Mouse (Mus musculus): ENCODE data around the gene Lrrc4. TPM values are rescaled to one million over a fixed set of nuclear protein-coding genes. Genes with fewer than 3 reads are reported as not detected.

Lrrc4 gene
- polyA plus RNA-seq, 1 experiment, result 0.53 TPM

DNA sequence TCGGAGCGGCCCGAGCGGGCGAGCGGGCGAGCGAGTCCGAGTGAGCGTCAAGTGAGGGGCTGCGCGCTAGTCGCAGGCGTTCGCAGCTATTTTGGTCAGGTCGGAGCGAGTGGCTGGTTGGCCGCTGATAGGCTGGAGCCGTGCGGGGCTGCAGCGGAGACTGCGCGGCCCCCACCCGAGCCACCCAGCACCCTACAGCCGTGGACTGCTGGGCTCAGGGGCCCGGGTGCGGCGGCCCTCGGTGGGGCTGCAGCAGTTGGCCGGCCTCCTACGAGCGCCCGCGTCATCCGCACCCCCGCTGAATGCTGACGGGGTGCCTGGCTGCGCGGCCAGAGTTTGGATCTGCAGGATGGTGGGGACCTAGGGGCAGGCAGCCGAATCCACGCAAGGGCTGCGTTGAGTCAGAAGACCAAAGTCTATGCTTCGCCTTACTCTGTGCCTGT, 1.9 kb upstream of the Lrrc4 start:
- no peaks in the 10 kb centered on the region for H3K36me3 ChIP-seq (ENCODE audit: control insufficient read depth, insufficient read depth, low read length)
- H3K4me3 ChIP-seq (ENCODE audit: extremely low read depth, insufficient read depth, insufficient read length), result no peak overlapping the region
- WGBS, result 12% methylated on average over 43 of the region's 43 CpGs
- H3K4me1 ChIP-seq (ENCODE audit: control insufficient read depth, insufficient read depth, insufficient read length), result peaks cover 18% of the 10 kb centered on the region
- DNase-seq (ENCODE audit: low read depth in 1 of 2, low spot score in 2 of 2), result no peak
- TF ChIP-seq CTCF (IDR thresholded peaks at IDR 0.05; ENCODE audit: extremely low read depth, insufficient read depth, insufficient read length, insufficient replicate concordance) (no peak), POLR2A (IDR thresholded peaks at IDR 0.05; ENCODE audit: low read depth, low read length) (no peak)
- H3K27ac ChIP-seq (ENCODE audit: insufficient read depth, low read length), result no peak overlapping the region
- H3K27me3 ChIP-seq (ENCODE audit: control insufficient read depth, insufficient read depth, low read length), result peaks cover 20% of the 10 kb centered on the region

GRCm38 (mm10) chr6:28832751-28833291, 1.3 kb upstream of the Lrrc4 start:
- TF ChIP-seq POLR2A (IDR thresholded peaks at IDR 0.05; ENCODE audit: low read depth, low read length), result no peak
- no peak for TF ChIP-seq CTCF (IDR thresholded peaks at IDR 0.05; ENCODE audit: extremely low read depth, insufficient read depth, insufficient read length, insufficient replicate concordance)
- no peak for DNase-seq (ENCODE audit: low read depth in 1 of 2, low spot score in 2 of 2)
- Histone ChIP-seq H3K27me3 (ENCODE audit: control insufficient read depth, insufficient read depth, low read length) (peaks cover 20% of the 10 kb centered on the region), H3K36me3 (ENCODE audit: control insufficient read depth, insufficient read depth, low read length) (no peaks in the 10 kb centered on the region), H3K4me3 (ENCODE audit: extremely low read depth, insufficient read depth, insufficient read length) (peak overlapping the region; percentile 53), H3K4me1 (ENCODE audit: control insufficient read depth, insufficient read depth, insufficient read length) (peaks cover 18% of the 10 kb centered on the region), H3K27ac (ENCODE audit: insufficient read depth, low read length) (no peak overlapping the region)
- 1% methylated on average over 57 of the region's 58 CpGs for WGBS

- Histone ChIP-seq H3K4me1 (ENCODE audit: control insufficient read depth, insufficient read depth, insufficient read length) (peaks cover 18% of the 10 kb centered on the region), H3K36me3 (ENCODE audit: control insufficient read depth, insufficient read depth, low read length) (no peaks in the 10 kb centered on the region), H3K4me3 (ENCODE audit: extremely low read depth, insufficient read depth, insufficient read length) (peak overlapping the region; percentile 53), H3K27me3 (ENCODE audit: control insufficient read depth, insufficient read depth, low read length) (peaks cover 20% of the 10 kb centered on the region), H3K27ac (ENCODE audit: insufficient read depth, low read length) (no peak overlapping the region)
- 3% methylated on average over 80 of the region's 82 CpGs for WGBS
- DNase-seq (ENCODE audit: low read depth in 1 of 2, low spot score in 2 of 2), result no peak
- TF ChIP-seq CTCF (IDR thresholded peaks at IDR 0.05; ENCODE audit: extremely low read depth, insufficient read depth, insufficient read length, insufficient replicate concordance) (no peak), POLR2A (IDR thresholded peaks at IDR 0.05; ENCODE audit: low read depth, low read length) (no peak)
These were observed 555 bp upstream of the Lrrc4 start for GRCm38 (mm10) chr6:28831854-28832750.

- Histone ChIP-seq H3K27ac (ENCODE audit: insufficient read depth, low read length) (no peak overlapping the region), H3K4me1 (ENCODE audit: control insufficient read depth, insufficient read depth, insufficient read length) (peaks cover 18% of the 10 kb centered on the region), H3K4me3 (ENCODE audit: extremely low read depth, insufficient read depth, insufficient read length) (no peak overlapping the region), H3K27me3 (ENCODE audit: control insufficient read depth, insufficient read depth, low read length) (peaks cover 20% of the 10 kb centered on the region), H3K36me3 (ENCODE audit: control insufficient read depth, insufficient read depth, low read length) (no peaks in the 10 kb centered on the region)
- 93% methylated on average over 12 of the region's 12 CpGs for WGBS
- TF ChIP-seq POLR2A (IDR thresholded peaks at IDR 0.05; ENCODE audit: low read depth, low read length) (no peak), CTCF (IDR thresholded peaks at IDR 0.05; ENCODE audit: extremely low read depth, insufficient read depth, insufficient read length, insufficient replicate concordance) (no peak)
- DNase-seq (ENCODE audit: low read depth in 1 of 2, low spot score in 2 of 2), result no peak
These were observed 1.2 kb downstream of the Lrrc4 start for GRCm38 (mm10) chr6:28830306-28830705.

GRCm38 (mm10) chr6:28828593-28828992, 3.0 kb downstream of the Lrrc4 start:
- Histone ChIP-seq H3K27ac (ENCODE audit: insufficient read depth, low read length) (no peak overlapping the region), H3K4me1 (ENCODE audit: control insufficient read depth, insufficient read depth, insufficient read length) (peaks cover 18% of the 10 kb centered on the region), H3K4me3 (ENCODE audit: extremely low read depth, insufficient read depth, insufficient read length) (no peak overlapping the region), H3K27me3 (ENCODE audit: control insufficient read depth, insufficient read depth, low read length) (peaks cover 20% of the 10 kb centered on the region), H3K36me3 (ENCODE audit: control insufficient read depth, insufficient read depth, low read length) (no peaks in the 10 kb centered on the region)
- WGBS, result 76% methylated on average over 6 of the region's 6 CpGs
- TF ChIP-seq POLR2A (IDR thresholded peaks at IDR 0.05; ENCODE audit: low read depth, low read length) (no peak), CTCF (IDR thresholded peaks at IDR 0.05; ENCODE audit: extremely low read depth, insufficient read depth, insufficient read length, insufficient replicate concordance) (no peak)
- DNase-seq (ENCODE audit: low read depth in 1 of 2, low spot score in 2 of 2), result no peak

DNA sequence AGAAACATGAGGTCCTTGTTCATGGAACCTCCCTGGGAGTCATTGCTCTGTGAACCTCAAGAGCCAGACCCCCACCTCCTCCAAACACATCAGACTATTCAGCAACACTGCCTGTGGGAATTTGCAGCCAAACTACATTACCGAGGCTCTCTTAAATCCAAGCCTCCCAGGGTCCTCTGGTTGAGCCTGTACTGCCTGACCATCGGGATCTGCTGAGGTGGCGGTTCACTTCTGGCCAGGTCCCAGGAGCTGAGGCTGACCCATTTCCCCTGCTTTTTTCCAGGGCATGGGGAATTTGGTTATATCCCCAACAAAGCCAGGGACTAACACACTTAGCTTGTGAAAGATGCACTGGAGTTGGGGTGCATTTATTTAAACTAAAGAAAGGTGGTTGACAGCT, 4.0 kb downstream of the Lrrc4 start:
- no peak overlapping the region for H3K27ac ChIP-seq (ENCODE audit: insufficient read depth, low read length)
- no peak for TF ChIP-seq CTCF (IDR thresholded peaks at IDR 0.05; ENCODE audit: extremely low read depth, insufficient read depth, insufficient read length, insufficient replicate concordance)
- TF ChIP-seq POLR2A (IDR thresholded peaks at IDR 0.05; ENCODE audit: low read depth, low read length), result no peak
- 87% methylated on average over 3 of the region's 3 CpGs for WGBS

More for the DNA sequence above, 4.0 kb downstream of the Lrrc4 start:
- no peaks in the 10 kb centered on the region for H3K36me3 ChIP-seq (ENCODE audit: control insufficient read depth, insufficient read depth, low read length)
- no peak overlapping the region for H3K4me3 ChIP-seq (ENCODE audit: extremely low read depth, insufficient read depth, insufficient read length)
- H3K4me1 ChIP-seq (ENCODE audit: control insufficient read depth, insufficient read depth, insufficient read length), result peaks cover 12% of the 10 kb centered on the region
- H3K27me3 ChIP-seq (ENCODE audit: control insufficient read depth, insufficient read depth, low read length), result peaks cover 13% of the 10 kb centered on the region
- no peak for DNase-seq (ENCODE audit: low read depth in 1 of 2, low spot score in 2 of 2)
